In the genomic region with DNA sequence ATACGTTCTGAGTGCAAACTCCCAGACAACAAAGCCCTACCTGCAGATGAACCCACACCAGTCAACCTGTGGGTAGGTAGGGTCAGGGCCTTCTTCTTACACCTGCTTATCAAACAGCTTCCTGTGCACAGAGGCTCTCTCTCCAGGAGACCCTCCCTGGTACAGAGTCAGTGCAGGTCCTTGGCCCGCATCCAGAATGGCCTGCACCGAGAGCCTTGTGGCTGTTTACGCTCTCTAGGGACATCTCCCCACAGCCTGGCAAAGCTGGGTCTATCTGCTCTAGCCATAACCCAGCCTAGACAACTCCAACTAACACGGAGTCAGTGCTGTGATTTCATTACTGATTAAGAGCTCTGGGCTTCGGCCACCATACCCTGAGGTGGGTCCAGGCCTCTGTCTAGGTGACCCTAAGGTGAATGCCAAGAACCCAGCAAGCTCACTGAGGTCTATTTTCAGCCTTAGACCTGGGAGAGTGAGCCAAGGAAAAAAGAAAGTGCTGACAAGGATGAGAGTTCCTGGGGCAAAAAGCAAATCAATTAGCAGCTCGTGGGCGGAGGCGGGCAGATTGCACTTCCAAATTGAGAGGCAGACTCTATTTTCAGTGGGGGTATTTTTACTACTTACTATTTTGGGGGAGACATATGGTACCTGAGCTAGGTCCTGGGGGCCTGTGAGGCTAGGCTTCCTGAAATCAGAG, we compare ENCODE assay signal across 14 mouse cellular contexts.
A peak's percentile ranks its signal among the peaks of the same experiment; 100 is the strongest.
DNase-seq lines count a peak whose midpoint lies in the region; ATAC-seq and TF ChIP-seq lines count a peak whose summit lies in the region.
"Had no signal": no experiment of that assay in that cellular context is flagged by ENCODE, and none has a peak within 500 bp of the region (broad histone marks: within the 10 kb centered on the region; RNA-seq: fewer than 3 reads in every experiment).

No protein-coding gene starts in this region.

- no peak for DNase-seq in hindbrain, embryonic 10.5 days (ENCODE audit: low spot score)
- DNase-seq in hindbrain, postnatal 0 days (ENCODE audit: low spot score): no peak
- DNase-seq in right cerebral cortex, adult 18-20 months: peak; percentile 41
- DNase-seq in right cerebral cortex, postnatal 4 days: no peak
- peak; percentile 46 to 59 for DNase-seq in heart, postnatal 10 days
- DNase-seq in spleen, postnatal 36 days (ENCODE audit: low spot score in 2 of 2): no peak
- DNase-seq in left cerebral cortex, postnatal 36 days (ENCODE audit: low spot score in 2 of 2): no peak
- DNase-seq: adrenal gland, adult 8-10 months; thymus, postnatal 36 days had no signal

- peak overlapping the region; percentile 41; the same call in 1 of the 2 replicates for H3K27ac ChIP-seq in hindbrain, embryonic 10.5 days
- no peak overlapping the region for H3K27ac ChIP-seq in hindbrain, postnatal 0 days
- H3K27ac ChIP-seq: hindbrain, embryonic 15.5 days; layer of hippocampus, adult 2 months; limb, embryonic 15.5 days; lung, embryonic 15.5 days had no signal

- H3K4me2 ChIP-seq in hindbrain, postnatal 0 days (ENCODE audit: low read depth, low read length): no peak overlapping the region
- H3K4me2 ChIP-seq: hindbrain, embryonic 15.5 days; limb, embryonic 15.5 days; lung, embryonic 15.5 days had no signal

- H3K4me1 ChIP-seq in hindbrain, embryonic 10.5 days (replicated peaks): peaks cover 40% of the 10 kb centered on the region
- H3K4me1 ChIP-seq in hindbrain, postnatal 0 days (ENCODE audit: insufficient read depth, low read length): no peaks in the 10 kb centered on the region
- H3K4me1 ChIP-seq: lung, embryonic 15.5 days had no signal

- ATAC-seq in hindbrain, postnatal 0 days: no peak
- ATAC-seq: CD4-positive, CD25-positive, alpha-beta regulatory T cell, adult 4 months had no signal

- no peaks in the 10 kb centered on the region for H3K36me3 ChIP-seq in hindbrain, embryonic 10.5 days
- H3K36me3 ChIP-seq in hindbrain, postnatal 0 days (ENCODE audit: insufficient read depth, low read length): no peaks in the 10 kb centered on the region
- H3K36me3 ChIP-seq: hindbrain, embryonic 15.5 days; limb, embryonic 15.5 days; lung, embryonic 15.5 days had no signal

- no peaks in the 10 kb centered on the region for H3K9me3 ChIP-seq in hindbrain, embryonic 10.5 days
- no peaks in the 10 kb centered on the region for H3K9me3 ChIP-seq in hindbrain, postnatal 0 days (ENCODE audit: low read length)
- H3K9me3 ChIP-seq: hindbrain, embryonic 15.5 days; limb, embryonic 15.5 days; lung, embryonic 15.5 days had no signal

- no peak overlapping the region for H3K4me3 ChIP-seq in hindbrain, embryonic 10.5 days
- H3K4me3 ChIP-seq in hindbrain, postnatal 0 days (ENCODE audit: low read length): no peak overlapping the region
- H3K4me3 ChIP-seq: hindbrain, embryonic 15.5 days; layer of hippocampus, adult 2 months; limb, embryonic 15.5 days; lung, embryonic 15.5 days had no signal

- no peaks in the 10 kb centered on the region for H3K27me3 ChIP-seq in hindbrain, embryonic 10.5 days (ENCODE audit: insufficient read depth, poor library complexity, severe bottlenecking)
- no peaks in the 10 kb centered on the region for H3K27me3 ChIP-seq in hindbrain, postnatal 0 days (ENCODE audit: insufficient read depth, low read length)
- H3K27me3 ChIP-seq: hindbrain, embryonic 15.5 days; lung, embryonic 15.5 days had no signal

- 91% methylated on average over 9 of the region's 9 CpGs for WGBS in hindbrain, embryonic 10.5 days
- WGBS in hindbrain, postnatal 0 days: 76% methylated on average over 9 of the region's 9 CpGs

- no peak for TF ChIP-seq CTCF in hindbrain, postnatal 0 days (IDR thresholded peaks at IDR 0.05; ENCODE audit: low read depth)

- H3K9ac ChIP-seq in hindbrain, postnatal 0 days (replicated peaks; ENCODE audit: low read length): no peak overlapping the region
- H3K9ac ChIP-seq: hindbrain, embryonic 15.5 days; limb, embryonic 15.5 days; lung, embryonic 15.5 days had no signal

- intact Hi-C loops in heart, postnatal 10 days (cut with DNase I): no loop called here
- intact Hi-C loops in left cerebral cortex, postnatal 36 days (cut with DNase I): no loop called here

Comparison
In these comparisons a context has a peak if more than half of its experiments do, and no peak if none do; other contexts are left out.
1. DNase-seq: peak in right cerebral cortex, adult 18-20 months (single experiment) and heart, postnatal 10 days (2 of 2); none in hindbrain, embryonic 10.5 days (single experiment), hindbrain, postnatal 0 days (single experiment), right cerebral cortex, postnatal 4 days (single experiment), spleen, postnatal 36 days (0 of 2) and left cerebral cortex, postnatal 36 days (0 of 2).